In genomic region chr17:31748158-31748557, GRCm38 (mm10) we compare ENCODE assay signal across 13 mouse cellular contexts.
DNase-seq lines count a peak whose midpoint lies in the region; ATAC-seq and TF ChIP-seq lines count a peak whose summit lies in the region.
"Had no signal": no experiment of that assay in that cellular context is flagged by ENCODE, and none has a peak within 500 bp of the region (broad histone marks: within the 10 kb centered on the region; RNA-seq: fewer than 3 reads in every experiment).

No protein-coding gene starts in this region.

- no peak for ATAC-seq in heart, embryonic 13.5 days (ENCODE audit: extremely low read depth, insufficient number of reproducible peaks, low FRiP score, low TSS enrichment)
- ATAC-seq: activated CD4-positive, CD25-positive, alpha-beta regulatory T cell, adult 4 months; hindbrain, embryonic 16.5 days had no signal

- no peak for DNase-seq in liver, adult 2 months (ENCODE audit: extremely low read depth, low read depth, low spot score)
- DNase-seq in liver = no peak
- peak; percentile 22 to 68 for DNase-seq in kidney, postnatal 25 days
- peak; percentile 46 for DNase-seq in urinary bladder, adult 2 months (ENCODE audit: low spot score)
- DNase-seq in layer of hippocampus, postnatal 25 days (ENCODE audit: extremely low spot score in 1 of 2, low spot score in 1 of 2) = no peak
- no peak for DNase-seq in left cerebral cortex, postnatal 14 days (ENCODE audit: low spot score in 2 of 2)
- no peak for DNase-seq in cerebellum, adult 18-20 months
- DNase-seq: cerebellum, adult 8-10 months; thymus, adult 18-20 months had no signal

- H3K4me1 ChIP-seq in liver, adult 2 months (ENCODE audit: control insufficient read depth, insufficient read depth, low read length) = peaks cover 24% of the 10 kb centered on the region
- peaks cover 47% of the 10 kb centered on the region for H3K4me1 ChIP-seq in heart, embryonic 13.5 days

- H3K36me3 ChIP-seq in liver, adult 2 months (ENCODE audit: control insufficient read depth, insufficient read depth, low read length) = no peaks in the 10 kb centered on the region
- H3K36me3 ChIP-seq in heart, embryonic 13.5 days = no peaks in the 10 kb centered on the region
- H3K36me3 ChIP-seq: forebrain, embryonic 12.5 days had no signal

- intact Hi-C loops in left cerebral cortex, postnatal 14 days (cut with DNase I) = no loop called here

- no peak for TF ChIP-seq CTCF in liver, adult 2 months (IDR thresholded peaks at IDR 0.05; ENCODE audit: low read depth, low read length)

- no peaks in the 10 kb centered on the region for H3K79me2 ChIP-seq in liver, adult 2 months (ENCODE audit: control insufficient read depth, insufficient read depth, low read length)

- no peak overlapping the region for H3K4me3 ChIP-seq in liver, adult 2 months (ENCODE audit: insufficient read depth, low read depth, low read length)
- no peak overlapping the region for H3K4me3 ChIP-seq in heart, embryonic 13.5 days
- H3K4me3 ChIP-seq: forebrain, embryonic 12.5 days had no signal

- H3K4me2 ChIP-seq in heart, embryonic 13.5 days = no peak overlapping the region
- H3K4me2 ChIP-seq: forebrain, embryonic 12.5 days had no signal

- no peak overlapping the region for H3K9ac ChIP-seq in liver, adult 2 months (ENCODE audit: low read depth, low read length)
- 0 out of 2 replicates have a peak overlapping the region, but pooled peaks have one; percentile 72 for H3K9ac ChIP-seq in heart, embryonic 13.5 days
- H3K9ac ChIP-seq: forebrain, embryonic 12.5 days had no signal

- H3K27me3 ChIP-seq in liver, adult 2 months (ENCODE audit: control insufficient read depth, insufficient read depth, low read length) = no peaks in the 10 kb centered on the region
- no peaks in the 10 kb centered on the region for H3K27me3 ChIP-seq in heart, embryonic 13.5 days (replicated peaks)
- H3K27me3 ChIP-seq: forebrain, embryonic 12.5 days had no signal

- H3K27ac ChIP-seq in liver, adult 2 months (replicated peaks; ENCODE audit: insufficient read depth, low read depth, low read length) = peak overlapping the region; percentile 86
- peak overlapping the region; percentile 97 for H3K27ac ChIP-seq in heart, embryonic 13.5 days (replicated peaks)
- H3K27ac ChIP-seq: forebrain, embryonic 12.5 days had no signal

- no peaks in the 10 kb centered on the region for H3K9me3 ChIP-seq in heart, embryonic 13.5 days
- H3K9me3 ChIP-seq: forebrain, embryonic 12.5 days had no signal

- no peak for TF ChIP-seq POLR2A in liver, adult 2 months (IDR thresholded peaks at IDR 0.05; ENCODE audit: extremely low read depth, insufficient read depth, low read length)

- WGBS in liver, adult 2 months = 58% methylated on average over 2 of the region's 2 CpGs
- 77% methylated on average over 2 of the region's 2 CpGs for WGBS in heart, embryonic 13.5 days

Comparison
In these comparisons a context has a peak if more than half of its experiments do, and no peak if none do; other contexts are left out.
1. DNase-seq: peak in kidney, postnatal 25 days (2 of 2) and urinary bladder, adult 2 months (single experiment); none in liver, adult 2 months (single experiment), liver (single experiment), layer of hippocampus, postnatal 25 days (0 of 2), left cerebral cortex, postnatal 14 days (0 of 2) and cerebellum, adult 18-20 months (0 of 2).